Mouse (Mus musculus): ENCODE measurements around the gene Cfap73.

DNA sequence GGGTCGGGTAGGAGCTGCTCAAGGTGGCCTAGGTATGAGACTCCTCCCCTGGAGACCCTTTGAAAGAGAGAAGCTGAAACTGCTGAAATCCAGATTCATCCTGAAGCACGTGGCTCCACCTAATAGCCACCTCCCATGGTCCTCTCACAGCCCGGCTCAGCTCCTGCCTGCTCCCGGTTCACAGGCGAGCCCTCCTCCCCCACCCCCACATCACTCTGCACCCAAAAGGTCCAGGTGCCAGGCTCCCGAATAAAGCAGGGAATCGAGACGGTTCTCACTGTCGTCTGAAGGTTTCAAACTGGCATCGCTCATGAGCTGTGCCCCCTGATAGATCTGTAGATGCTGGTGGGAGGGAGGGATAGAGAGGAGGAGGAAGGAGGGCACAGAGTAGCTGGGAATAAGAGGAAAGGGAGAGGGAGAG, 28.8 kb downstream of the Cfap73 start:
- TF ChIP-seq CTCF (IDR thresholded peaks at IDR 0.05; ENCODE audit: borderline replicate concordance, extremely low read depth, insufficient read depth, insufficient read length) (no peak), POLR2A (IDR thresholded peaks at IDR 0.05; ENCODE audit: borderline replicate concordance, extremely low read depth, insufficient read depth, insufficient read length, poor library complexity, severe bottlenecking) (no peak)

Data from brain, embryonic 14.5 days (tissue).